Mouse (Mus musculus): ENCODE results near the gene Rspo3.

The Rspo3 gene

DNA sequence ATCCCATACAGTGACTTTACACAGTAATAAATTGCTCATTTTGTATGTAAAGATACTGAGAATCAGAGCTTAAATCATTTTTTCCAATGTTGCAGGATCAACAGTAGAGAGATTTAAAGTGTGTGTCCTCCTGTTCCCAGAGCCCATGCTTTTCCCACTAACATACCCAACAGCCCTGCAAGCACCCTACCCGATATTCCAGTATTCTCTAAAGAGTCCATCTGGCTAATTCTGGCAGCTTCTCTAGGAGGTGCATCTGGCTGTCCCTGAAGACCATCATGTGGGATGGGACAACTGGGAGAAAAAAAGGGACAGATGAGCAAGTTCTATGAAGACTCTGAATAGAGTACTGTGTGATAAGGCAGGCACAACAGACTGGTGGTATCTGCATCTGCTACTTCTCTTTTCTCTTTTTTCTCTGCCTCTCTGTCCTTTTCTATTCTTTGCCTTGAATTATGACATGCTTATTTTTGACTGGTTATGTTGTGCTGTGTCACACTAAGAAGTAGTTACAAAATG, 102.7 kb downstream of the Rspo3 start:
- DNase-seq (ENCODE audit: low read depth, low spot score), result no peak

DNA sequence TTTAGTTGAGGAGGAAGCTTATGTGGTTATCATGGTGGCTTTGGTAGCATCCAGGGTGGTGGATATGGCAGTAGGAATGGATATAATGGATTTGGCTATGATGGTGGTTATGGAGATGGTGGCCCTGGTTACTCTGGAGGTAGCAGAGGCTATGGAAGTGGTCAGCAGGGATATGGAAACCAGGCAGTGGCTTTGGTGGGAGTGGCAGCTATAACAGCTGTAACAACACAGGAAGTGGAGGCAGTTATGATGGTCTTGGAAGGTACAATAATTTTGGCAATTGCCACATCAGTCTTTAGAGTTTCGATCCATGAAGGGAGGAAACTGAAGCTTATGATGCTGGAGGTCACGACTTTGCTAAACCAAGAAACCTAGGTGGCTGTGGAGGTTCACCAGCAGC, 109.0 kb downstream of the Rspo3 start:
- DNase-seq (ENCODE audit: low read depth, low spot score), result no peak

DNA sequence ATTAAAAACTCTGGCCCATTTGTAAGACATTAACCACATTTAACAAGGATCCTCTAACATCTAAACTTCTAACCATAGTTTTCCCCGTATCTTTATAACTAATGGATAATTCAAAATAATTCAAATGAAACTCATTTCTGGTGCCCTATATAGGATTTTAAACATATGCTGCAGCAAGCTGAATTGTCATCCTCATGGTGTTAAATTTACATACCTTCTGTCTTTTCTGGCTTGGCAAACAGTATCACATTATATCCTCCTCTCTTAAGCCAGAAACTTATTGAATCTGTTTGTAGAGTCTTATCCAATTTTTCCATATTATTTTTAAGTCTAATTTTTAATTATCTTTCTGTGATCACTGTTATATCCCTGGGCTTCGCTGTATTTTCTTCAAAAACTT, 111.1 kb downstream of the Rspo3 start:
- no peak for DNase-seq (ENCODE audit: low read depth, low spot score)

DNA sequence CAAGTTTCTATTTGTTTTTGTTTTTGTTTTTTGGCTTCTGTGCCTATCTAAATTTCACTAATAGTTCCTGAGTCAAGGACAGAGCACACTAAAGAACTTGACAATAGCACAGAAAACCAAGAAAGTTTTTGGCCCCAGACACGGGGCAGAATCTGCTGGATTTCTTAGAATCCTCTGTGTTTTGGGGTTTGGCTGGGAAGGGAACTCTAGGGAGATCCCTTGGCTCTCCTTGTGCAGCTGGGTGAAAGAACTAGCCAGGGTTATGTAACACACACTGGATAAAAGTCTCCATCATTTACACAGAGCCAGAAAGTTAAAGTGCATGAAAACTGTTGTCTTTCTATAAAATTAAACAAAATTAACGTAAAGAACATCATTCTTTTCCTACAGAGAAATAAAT, 121.3 kb downstream of the Rspo3 start:
- DNase-seq (ENCODE audit: low read depth, low spot score), result no peak

DNA sequence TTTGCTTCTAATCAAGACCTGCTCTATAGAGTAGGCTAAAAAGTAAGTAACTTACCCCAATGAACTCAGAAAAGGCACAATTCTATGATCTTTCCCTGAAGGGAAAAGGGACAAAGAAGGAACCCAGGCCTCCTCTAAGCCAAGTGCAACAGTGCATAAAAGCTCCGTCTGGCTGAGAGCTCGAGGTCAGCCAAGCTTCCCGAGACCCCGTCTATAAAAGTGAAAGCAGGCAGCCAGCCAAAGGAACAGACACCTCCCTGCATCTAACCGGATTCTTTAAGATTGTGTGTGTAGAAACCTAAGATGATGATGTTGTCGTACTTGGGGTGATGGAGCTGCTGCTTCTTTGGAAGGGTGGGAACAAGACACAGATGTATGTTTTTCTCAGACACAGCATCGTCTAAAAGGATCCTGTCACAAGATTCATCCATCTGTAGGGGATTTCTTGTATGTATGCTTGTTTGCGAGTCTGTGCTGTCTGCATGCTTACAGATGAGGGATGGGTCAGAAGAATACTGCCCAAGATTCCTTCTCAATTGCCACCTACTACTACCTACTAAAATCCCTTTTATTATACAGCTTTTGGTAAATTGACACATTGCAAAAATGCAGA, 132.9 kb downstream of the Rspo3 start:
- DNase-seq (ENCODE audit: low read depth, low spot score), result no peak
